9 mouse cellular contexts compared by ENCODE assay signal in the genomic region with DNA sequence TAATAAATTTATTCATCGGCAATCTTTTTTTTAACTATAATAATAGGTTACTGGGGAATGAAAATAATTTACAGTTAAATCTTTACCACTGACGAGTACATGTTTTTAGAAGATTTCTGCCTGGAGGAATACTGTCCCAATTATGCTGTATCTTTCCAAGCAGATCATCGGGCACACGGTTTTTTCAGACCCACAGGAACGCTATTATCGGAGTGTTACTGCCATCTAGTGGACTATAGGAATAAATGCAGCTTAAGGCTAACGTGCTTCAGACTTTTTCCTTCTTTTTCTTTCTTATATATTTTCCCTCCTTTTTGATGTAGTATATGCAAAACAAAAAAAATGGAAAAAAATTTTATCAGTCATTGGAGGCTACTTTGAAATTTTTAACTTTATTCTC. TPM values are rescaled to one million over a fixed set of nuclear protein-coding genes. Genes with fewer than 3 reads are reported as not detected.
A peak's percentile ranks its signal among the peaks of the same experiment; 100 is the strongest.
DNase-seq lines count a peak whose midpoint lies in the region; ATAC-seq and TF ChIP-seq lines count a peak whose summit lies in the region.
"Had no signal": no experiment of that assay in that cellular context is flagged by ENCODE, and none has a peak within 500 bp of the region (broad histone marks: within the 10 kb centered on the region; RNA-seq: fewer than 3 reads in every experiment).

No protein-coding gene starts in this region.

- H3K4me2 ChIP-seq in kidney, embryonic 15.5 days = no peak overlapping the region

- 13% methylated on average over 7 of the region's 7 CpGs for WGBS in kidney, embryonic 15.5 days

- H3K4me3 ChIP-seq in kidney, embryonic 15.5 days (replicated peaks) = no peak overlapping the region
- H3K4me3 ChIP-seq: erythroblast, embryonic 14.5 days had no signal

- TF ChIP-seq CTCF in brain, embryonic 14.5 days (IDR thresholded peaks at IDR 0.05; ENCODE audit: borderline replicate concordance, extremely low read depth, insufficient read depth, insufficient read length) = peak; percentile 71; the same call in 1 of the 2 replicates

- DNase-seq in kidney, adult 18-20 months = no peak
- DNase-seq in ES-CJ7 (ENCODE audit: low read depth, low spot score) = peak; percentile 66
- DNase-seq in brain, embryonic 14.5 days (ENCODE audit: low read depth) = peak; percentile 84
- DNase-seq in hindlimb bud, embryonic 11.5 days (ENCODE audit: extremely low spot score, low read depth, low spot score) = peak; percentile 26
- DNase-seq in ovary, postnatal 36 days (ENCODE audit: low spot score) = no peak
- DNase-seq in right cerebral cortex, postnatal 36 days (ENCODE audit: low spot score in 2 of 2) = no peak
- no peak for DNase-seq in right cerebral cortex, postnatal 14 days

- no peaks in the 10 kb centered on the region for H3K27me3 ChIP-seq in kidney, embryonic 15.5 days

- no peak overlapping the region for H3K27ac ChIP-seq in kidney, embryonic 15.5 days

- no peak overlapping the region for H3K9ac ChIP-seq in kidney, embryonic 15.5 days

- no peaks in the 10 kb centered on the region for H3K4me1 ChIP-seq in kidney, embryonic 15.5 days

- ATAC-seq in kidney, embryonic 15.5 days (replicated peaks; ENCODE audit: low FRiP score) = 0 out of 2 replicates have a peak, but pooled peaks have one; percentile 52

- no peak for TF ChIP-seq POLR2A in brain, embryonic 14.5 days (IDR thresholded peaks at IDR 0.05; ENCODE audit: borderline replicate concordance, extremely low read depth, insufficient read depth, insufficient read length, poor library complexity, severe bottlenecking)

- H3K9me3 ChIP-seq in kidney, embryonic 15.5 days (replicated peaks) = no peaks in the 10 kb centered on the region

- H3K36me3 ChIP-seq in kidney, embryonic 15.5 days = no peaks in the 10 kb centered on the region

RNA-seq across cellular contexts. Expression of gene Atp8b4, which starts 20.4 kb away (rescaled TPM):
- polyA plus RNA-seq in kidney, embryonic 15.5 days (2015; fragmentation: Nextera tagmentation; extraction: Ambion mirVana) = 0.18 and 0.54 TPM in 2 replicates
- 0.05 and 0.08 TPM in 2 replicates for polyA plus RNA-seq in brain, embryonic 14.5 days (2012; rRNA removed)
- polyA plus RNA-seq: erythroblast, embryonic 14.5 days had no signal

RNA-seq across cellular contexts. Expression of gene Slc27a2, which starts 31.4 kb away (rescaled TPM):
- polyA plus RNA-seq in kidney, embryonic 15.5 days (2015; fragmentation: Nextera tagmentation; extraction: Ambion mirVana) = 32.9 and 35.3 TPM in 2 replicates
- 9.4 and 10.2 TPM in 2 replicates for polyA plus RNA-seq in brain, embryonic 14.5 days (2012; rRNA removed)
- polyA plus RNA-seq: erythroblast, embryonic 14.5 days had no signal

Comparison
In these comparisons a context has a peak if more than half of its experiments do, and no peak if none do; other contexts are left out.
1. DNase-seq: peak in ES-CJ7 (single experiment), brain, embryonic 14.5 days (single experiment) and hindlimb bud, embryonic 11.5 days (single experiment); none in kidney, adult 18-20 months (single experiment), ovary, postnatal 36 days (single experiment), right cerebral cortex, postnatal 36 days (0 of 2) and right cerebral cortex, postnatal 14 days (single experiment).